Mouse (Mus musculus) testis, adult 2 months (tissue): Measurements from ENCODE around the gene Prrxl1.

Experiments
- CTCF ChIP-seq: fragments of 200-500 bp; IDR thresholded peaks from 2 replicates; pipeline ENCODE4 v1.5.1; 2012; ENCODE audit warnings: low read depth, mild to moderate bottlenecking, inconsistent platforms, low read length, moderate library complexity; ENCODE audit not compliant: control insufficient read depth, insufficient read depth, insufficient replicate concordance
- POLR2A ChIP-seq: fragments of 200-500 bp; IDR thresholded peaks from 2 replicates; pipeline ENCODE4 v1.6.1; 2012; ENCODE audit warnings: low read depth, mild to moderate bottlenecking, inconsistent platforms, low read length, moderate library complexity; ENCODE audit not compliant: control insufficient read depth

- TF ChIP-seq CTCF (no peak), POLR2A (no peak)
Measured at GRCm38 (mm10) chr14:32634015-32634682, 34.9 kb downstream of the Prrxl1 start.
